Mouse (Mus musculus) heart, postnatal 0 days (tissue): ENCODE results near the gene Galp. TPM values are rescaled to one million over a fixed set of nuclear protein-coding genes. Genes with fewer than 3 reads are reported as not detected.
A peak's percentile ranks its signal among the peaks of the same experiment; 100 is the strongest.
"Not testable (repeated sequence)": the region's sequence is repeated elsewhere in the genome, so short reads cannot be mapped to it uniquely, and the experiment has no call there.

Experiments used
- ATAC-seq: fragments of 200-750 bp; cut with Nextera tagmentation; 2 replicates; pipeline ENCODE4 v1.8.0; 2017; ENCODE audit warnings: low read depth, moderate number of reproducible peaks, moderate library complexity; ENCODE audit not compliant: insufficient read depth
- DNase-seq: peaks from one replicate; pipeline ENCODE4 v3.0.0-alpha.2; 2016; ENCODE audit warnings: low spot score
- H3K27ac ChIP-seq: fragments of 300-500 bp; sonication (generic); 2 replicates; pipeline ENCODE4 v1.5.1; 2014; ENCODE audit warnings: low read depth, mild to moderate bottlenecking
- H3K27me3 ChIP-seq: fragments of 300-500 bp; sonication (generic); 2 replicates; pipeline ENCODE4 v1.6.1; 2014; ENCODE audit warnings: low read length, mixed read lengths; ENCODE audit not compliant: control insufficient read depth, insufficient read depth
- H3K36me3 ChIP-seq: fragments of 300-500 bp; sonication (generic); replicated peaks from 2 replicates; pipeline ENCODE4 v1.6.1; 2014; ENCODE audit warnings: low read length, mixed read lengths; ENCODE audit not compliant: control insufficient read depth, insufficient read depth
- H3K4me1 ChIP-seq: fragments of 300-500 bp; sonication (generic); 2 replicates; pipeline ENCODE4 v1.6.1; 2014; ENCODE audit warnings: antibody characterized with exemption; ENCODE audit not compliant: control insufficient read depth, insufficient read depth
- H3K4me2 ChIP-seq: fragments of 300-500 bp; sonication (generic); 2 replicates; pipeline ENCODE4 v1.6.1; 2014; ENCODE audit warnings: low read depth, mild to moderate bottlenecking, low read length, moderate library complexity
- H3K4me3 ChIP-seq: fragments of 300-500 bp; sonication (generic); 2 replicates; pipeline ENCODE4 v1.5.1; 2014; ENCODE audit warnings: low read depth, low read length
- H3K9ac ChIP-seq: fragments of 300-500 bp; sonication (generic); replicated peaks from 2 replicates; pipeline ENCODE4 v1.6.1; 2014; ENCODE audit warnings: low read depth, low read length, mixed read lengths
- H3K9me3 ChIP-seq: fragments of 300-500 bp; sonication (generic); replicated peaks from 2 replicates; pipeline ENCODE4 v1.6.1; 2016; ENCODE audit warnings: low read length; ENCODE audit not compliant: control insufficient read depth
- CTCF ChIP-seq: IDR thresholded peaks from 2 replicates; pipeline ENCODE4 v1.5.1; 2016; ENCODE audit warnings: antibody characterized with exemption, control low read depth, low read depth
- EP300 ChIP-seq: IDR thresholded peaks from 2 replicates; pipeline ENCODE4 v1.6.1; 2016; ENCODE audit warnings: antibody characterized with exemption, low read depth
- WGBS: fragments of 180-500 bp; shearing (Covaris S2); extraction: QIAGEN DNeasy Blood & Tissue Kit; methylation state at CpG from one replicate; pipeline ENCODE4 v1.1.7; 2014; 5-methylcytosine and 5-hydroxymethylcytosine counted together
- polyA plus RNA-seq: library from polyadenylated mRNA; unstranded; fragments of >200 nt; fragmentation: Nextera tagmentation; extraction: Ambion mirVana; gene quantifications from 2 replicates; pipeline ENCODE4 v1.2.1, GENCODE M21; 2015
- total RNA-seq: library from RNA; depleted of rRNA; stranded (reverse); fragments of >200 nt; gene quantifications from 2 replicates; pipeline ENCODE4 v1.2.3, GENCODE M21; 2014; ENCODE audit warnings: low replicate concordance

The Galp gene
- total and polyA plus RNA-seq, 2 experiments from 2014 or later = not detected

GRCm38 (mm10) chr7:6171444-6172005 is 25.4 kb upstream of the Galp start:
- DNase-seq = peak; percentile 66
- Histone ChIP-seq H3K27ac (peak overlapping the region; percentile 54), H3K27me3 (no peaks in the 10 kb centered on the region), H3K4me2 (peak overlapping the region; percentile 74), H3K4me3 (peak overlapping the region; percentile 66), H3K36me3 (no peaks in the 10 kb centered on the region), H3K4me1 (0 out of 2 replicates have a peak, but pooled peaks cover 6% of the 10 kb centered on the region), H3K9me3 (no peaks in the 10 kb centered on the region), H3K9ac (0 out of 2 replicates have a peak overlapping the region, but pooled peaks have one; percentile 10)
- ATAC-seq = peak; percentile 61
- 1% methylated on average over 24 of the region's 24 CpGs for WGBS
- TF ChIP-seq CTCF (peak; percentile 58), EP300 (no peak)

- no peak for TF ChIP-seq CTCF
- TF ChIP-seq EP300 = no peak
- Histone ChIP-seq H3K4me1 (0 out of 2 replicates have a peak, but pooled peaks cover 6% of the 10 kb centered on the region), H3K9me3 (no peaks in the 10 kb centered on the region), H3K9ac (peak within 1 kb of the TSS; percentile 63), H3K4me2 (peak within 1 kb of the TSS; percentile 74), H3K27me3 (no peaks in the 10 kb centered on the region), H3K4me3 (peak within 1 kb of the TSS; percentile 66), H3K36me3 (no peaks in the 10 kb centered on the region), H3K27ac (peak within 1 kb of the TSS; percentile 54)
- DNase-seq = peak; percentile 98
- ATAC-seq = peak; percentile 96
- WGBS = under 1% methylated on average over 37 of the region's 37 CpGs
Measured at GRCm38 (mm10) chr7:6172006-6172649, 24.8 kb upstream of the Galp start, which contains the start of gene Zfp444. Zfp444 (plus strand) TSS chr7:6172226.

GRCm38 (mm10) chr7:6172674-6173244 is 24.1 kb upstream of the Galp start:
- DNase-seq = peak; percentile 37
- TF ChIP-seq CTCF = no peak
- TF ChIP-seq EP300 = no peak
- Histone ChIP-seq H3K4me3 (peak overlapping the region; percentile 66), H3K9me3 (no peaks in the 10 kb centered on the region), H3K36me3 (no peaks in the 10 kb centered on the region), H3K4me1 (0 out of 2 replicates have a peak, but pooled peaks cover 6% of the 10 kb centered on the region), H3K4me2 (peak overlapping the region; percentile 74), H3K27ac (peak overlapping the region; percentile 54), H3K27me3 (no peaks in the 10 kb centered on the region), H3K9ac (peak overlapping the region; percentile 63)
- peak; percentile 10; the same call in 1 of the 2 replicates for ATAC-seq
- WGBS = 2% methylated on average over 28 of the region's 28 CpGs

- Histone ChIP-seq H3K27me3 (no peaks in the 10 kb centered on the region), H3K4me3 (no peak overlapping the region), H3K4me1 (0 out of 2 replicates have a peak, but pooled peaks cover 6% of the 10 kb centered on the region), H3K36me3 (no peaks in the 10 kb centered on the region), H3K27ac (no peak overlapping the region), H3K4me2 (no peak overlapping the region), H3K9ac (no peak overlapping the region), H3K9me3 (no peaks in the 10 kb centered on the region)
- ATAC-seq (no peak), DNase-seq (no peak)
- no peak for TF ChIP-seq CTCF
- TF ChIP-seq EP300 = no peak
- 90% methylated on average over 8 of the region's 8 CpGs for WGBS
Measured at GRCm38 (mm10) chr7:6173872-6174271, 23.0 kb upstream of the Galp start.

GRCm38 (mm10) chr7:6174365-6174987 is 22.4 kb upstream of the Galp start:
- H3K27me3 ChIP-seq, H3K4me2 ChIP-seq, H3K4me1 ChIP-seq, H3K9me3 ChIP-seq, H3K9ac ChIP-seq, ATAC-seq, H3K36me3 ChIP-seq, H3K4me3 ChIP-seq, H3K27ac ChIP-seq, DNase-seq: not testable (repeated sequence)
- peak; percentile 13; the same call in 1 of the 2 replicates for TF ChIP-seq CTCF
- 65% methylated on average over 9 of the region's 9 CpGs for WGBS
